Mouse (Mus musculus): ENCODE data around the gene Ttc5. TPM values are rescaled to one million over a fixed set of nuclear protein-coding genes. Genes with fewer than 3 reads are reported as not detected.
"Not testable (repeated sequence)": the region's sequence is repeated elsewhere in the genome, so short reads cannot be mapped to it uniquely, and the experiment has no call there.

Ttc5 gene
- total RNA-seq (2021): 10 to 100 TPM; 77.0 to 83.5 TPM
- long read RNA-seq, transcript Ttc5-201 (10 exons, 1,842 nt): major isoform, 99 of 120 reads
- long read RNA-seq, transcript Ttc5-202 (4 exons, 2,366 nt): minor isoform, 7 of 120 reads
- long read RNA-seq, partial matches to known transcripts: 1 of 120 reads
- long read RNA-seq, other reads (novel, unspliced or antisense): 13 of 120 reads

DNA sequence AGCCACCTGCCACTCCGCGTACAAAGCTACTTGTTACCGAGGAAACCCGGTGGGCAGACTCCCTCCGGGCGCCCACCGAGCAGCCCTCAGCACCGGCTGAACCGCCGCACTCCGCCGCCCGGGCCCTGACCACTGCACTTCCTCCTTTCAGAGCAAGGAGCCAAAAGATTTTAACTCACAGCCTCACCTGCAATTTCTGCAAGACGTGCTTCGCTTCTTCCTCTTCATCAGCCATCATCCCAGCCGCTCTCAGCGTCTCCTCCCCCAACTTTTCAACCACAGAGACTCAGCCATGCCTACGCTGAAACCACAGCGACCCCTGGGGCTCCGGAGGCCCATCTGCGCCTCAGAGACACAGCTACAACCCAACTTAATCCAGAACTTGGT, at the start of gene Ttc5:
TSS of gene Ttc5 (minus strand) at position 269 of the 387 bp plus-strand sequence.
- peak; percentile 94 to 95 for DNase-seq (ENCODE audit: low spot score in 2 of 2)

DNA sequence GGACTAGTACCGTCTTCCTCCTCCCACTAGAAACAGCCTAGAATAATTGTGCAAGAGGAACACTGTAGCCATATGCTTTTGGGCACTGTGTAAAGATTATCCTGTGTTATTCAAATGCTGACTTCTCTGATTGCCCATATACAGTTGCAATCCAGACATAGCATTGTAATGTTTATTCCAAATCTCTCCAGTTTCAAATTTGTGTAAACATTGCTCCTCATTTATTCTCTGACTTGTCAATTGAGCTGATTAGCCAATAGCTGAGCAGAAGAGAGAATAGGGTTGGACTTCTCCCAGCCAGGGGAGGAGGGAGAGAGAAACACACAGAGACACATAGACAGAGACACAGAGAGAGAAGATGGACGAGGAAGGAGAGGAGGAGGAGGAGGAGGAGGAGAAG, 49.1 kb upstream of the Ttc5 start:
- DNase-seq (ENCODE audit: low spot score in 2 of 2): no peak

DNA sequence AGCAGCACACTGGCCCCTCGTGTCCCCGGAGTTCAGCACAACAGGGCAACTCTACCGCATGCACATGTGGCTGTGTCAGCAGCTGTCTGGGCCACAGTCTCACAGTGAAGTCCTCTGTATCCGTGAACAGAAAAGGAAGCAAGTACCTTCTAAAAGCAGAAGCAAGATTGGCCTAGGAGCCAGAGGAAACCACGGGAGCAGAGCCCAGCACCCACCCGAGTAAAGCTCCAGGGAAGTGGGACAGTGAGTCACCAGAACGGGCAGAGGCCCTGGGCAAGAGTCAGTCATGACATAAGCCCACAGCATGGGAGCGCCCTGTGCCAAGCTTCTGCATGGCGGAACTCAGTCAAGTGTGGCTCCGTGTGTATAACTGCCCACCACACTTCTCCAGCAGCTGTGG, 48.6 kb upstream of the Ttc5 start:
- peak in 1 of 2 experiments; percentile 13 for DNase-seq (ENCODE audit: low spot score in 2 of 2)

DNA sequence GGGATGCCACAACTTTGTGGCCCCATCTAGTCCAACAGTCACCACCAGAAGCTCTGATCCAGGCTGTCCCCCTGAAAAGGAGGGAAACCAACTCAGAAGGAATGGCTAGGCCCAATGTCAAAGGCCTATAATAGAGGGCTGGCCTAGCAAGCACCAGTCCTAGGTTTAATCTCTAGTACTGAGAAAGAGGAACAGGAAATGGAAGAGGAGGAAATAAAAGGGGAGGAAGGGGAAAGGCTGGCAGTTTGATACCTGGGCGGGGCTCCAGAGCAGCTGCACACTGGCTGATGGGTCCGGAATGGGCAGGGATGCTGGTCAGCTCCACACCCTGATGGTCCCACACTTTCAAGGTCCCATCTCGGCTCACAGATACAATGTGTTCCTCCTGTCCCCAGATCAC, 44.6 kb upstream of the Ttc5 start:
- no peak for DNase-seq (ENCODE audit: low spot score in 2 of 2)

DNA sequence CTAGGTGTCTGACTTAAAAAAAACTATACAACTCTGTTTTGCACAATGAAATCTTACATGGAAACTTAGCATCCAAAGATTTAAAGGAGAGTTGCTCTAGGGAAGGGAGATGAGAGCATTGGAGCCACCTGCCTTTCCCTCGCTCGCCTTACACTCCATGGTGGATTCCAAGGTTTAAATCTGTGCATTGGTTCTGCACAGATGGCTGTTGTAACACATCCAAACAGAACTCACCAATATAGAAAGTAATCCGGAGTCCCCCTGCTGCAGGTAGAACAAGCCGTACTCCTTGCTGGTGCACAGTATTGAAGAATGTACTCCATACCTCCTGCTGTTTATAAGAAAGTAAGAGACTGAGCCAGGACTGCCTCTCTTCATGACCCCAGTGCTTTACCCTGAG, 41.3 kb upstream of the Ttc5 start:
- DNase-seq (ENCODE audit: low spot score in 2 of 2): no peak

DNA sequence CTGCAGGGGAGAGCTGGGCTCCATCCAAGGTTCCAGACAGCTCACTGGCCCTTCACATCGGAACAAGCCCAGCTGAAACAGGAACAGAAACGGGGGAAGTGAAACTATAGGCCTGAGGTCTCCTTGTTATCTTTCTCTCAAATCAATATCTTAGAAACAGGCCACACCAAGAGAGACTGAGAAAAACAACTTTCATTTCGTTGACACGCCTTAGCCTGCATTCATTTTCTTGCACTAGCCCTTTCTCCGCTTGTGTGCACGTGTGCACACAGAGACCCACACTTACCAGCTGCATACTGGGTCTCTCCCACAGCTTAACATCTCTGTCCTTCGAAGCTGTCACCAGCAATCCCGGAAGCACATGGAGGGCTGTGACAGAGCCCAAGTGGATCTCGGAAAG, 38.9 kb upstream of the Ttc5 start:
- DNase-seq (ENCODE audit: low spot score in 2 of 2): no peak

DNA sequence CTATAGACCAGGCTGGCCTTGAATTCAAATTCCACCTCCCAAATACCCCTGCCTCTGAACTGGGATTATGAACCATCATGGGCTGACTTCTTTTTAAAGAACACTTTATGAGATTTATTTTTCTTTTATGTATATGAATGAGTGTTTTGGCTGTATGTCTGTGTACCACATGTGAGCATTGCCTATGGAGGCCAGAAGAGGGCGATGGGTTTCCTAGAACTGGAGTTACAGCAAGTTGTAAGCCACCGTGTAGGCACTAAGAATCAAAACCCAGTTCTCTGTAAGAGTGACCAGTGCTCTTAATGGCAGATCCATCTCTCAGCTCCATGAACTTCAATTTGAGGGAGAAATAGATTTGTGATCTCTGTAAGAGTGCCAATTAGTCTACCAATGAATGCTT, 37.9 kb upstream of the Ttc5 start:
- DNase-seq (ENCODE audit: low spot score in 2 of 2): no peak

DNA sequence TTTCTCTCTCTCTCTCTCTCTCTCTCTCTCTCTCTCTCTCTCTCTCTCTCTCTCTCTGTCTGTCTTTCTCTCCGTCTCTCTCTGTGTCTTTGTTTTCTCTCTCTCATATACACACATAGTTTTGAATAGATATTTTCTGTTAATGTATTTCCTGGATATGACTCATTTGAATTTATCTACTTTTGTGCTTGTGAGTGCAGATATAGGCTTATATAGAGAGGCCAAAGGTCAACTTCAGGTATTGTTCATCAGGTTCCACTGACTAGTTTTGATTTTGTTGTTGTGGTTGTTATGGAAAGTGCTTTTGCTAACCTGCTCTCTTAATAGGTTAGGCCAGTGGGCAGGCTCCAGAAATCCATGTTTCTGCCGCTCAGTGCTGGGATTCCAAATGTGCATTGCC, 27.7 kb upstream of the Ttc5 start:
- no peak for DNase-seq (ENCODE audit: low spot score in 2 of 2)

DNA sequence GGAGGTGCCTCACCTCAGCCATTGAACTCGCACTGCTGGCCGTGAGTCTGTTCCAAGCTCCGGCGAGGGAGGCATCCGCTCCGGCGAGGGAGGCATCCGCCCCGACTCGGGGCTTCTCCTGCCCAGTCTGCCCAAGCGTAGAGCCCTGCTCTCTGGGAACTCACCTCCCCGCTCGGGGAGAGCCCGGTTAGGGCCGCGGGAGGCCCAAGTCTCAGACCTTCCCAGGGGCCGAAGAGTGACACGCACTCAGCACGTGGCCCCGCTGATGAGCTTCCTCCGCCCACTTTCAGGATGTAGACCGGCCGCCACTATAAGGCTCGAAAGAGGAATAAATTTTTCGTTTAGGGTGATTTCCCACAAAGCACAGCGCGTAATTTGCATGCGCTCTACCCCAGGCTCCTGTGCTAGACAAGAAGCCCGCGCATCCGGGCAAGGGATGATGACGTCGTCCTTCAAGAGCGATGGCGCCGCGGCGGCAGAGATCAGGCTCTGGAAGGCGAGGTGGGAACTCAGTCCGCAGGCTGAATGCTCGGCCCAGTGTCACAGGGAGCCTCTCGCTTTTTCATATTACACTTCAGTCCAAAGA, 22.3 kb upstream of the Ttc5 start, which contains the start of the genes Ccnb1ip1 and Parp2:
TSS of gene Ccnb1ip1 (minus strand) at position 246 of the 586 bp plus-strand sequence.
TSS of gene Parp2 (plus strand) at position 355 of the 586 bp plus-strand sequence.
- peak; percentile 99 to 100 for DNase-seq (ENCODE audit: low spot score in 2 of 2)

DNA sequence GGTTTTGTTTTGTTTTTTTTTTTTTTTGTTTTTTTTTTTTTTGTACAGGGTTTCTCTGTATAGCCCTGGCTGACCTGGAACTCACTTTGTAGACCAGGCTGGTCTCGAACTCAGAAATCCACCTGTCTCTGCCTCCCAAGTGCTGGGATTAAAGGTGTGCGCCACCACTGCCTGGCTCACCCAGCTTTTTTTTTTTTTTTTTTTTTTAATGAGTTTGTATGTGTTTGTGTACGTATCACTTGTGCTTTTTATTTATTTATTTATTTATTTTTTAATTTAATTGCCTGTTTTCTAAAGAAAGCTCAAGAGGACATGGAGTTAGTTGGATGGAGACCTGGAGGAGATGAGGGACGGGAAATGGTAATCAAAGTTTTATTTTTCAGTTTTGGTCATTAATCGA, 21.1 kb upstream of the Ttc5 start:
- DNase-seq (ENCODE audit: low spot score in 2 of 2): not testable (repeated sequence)

DNA sequence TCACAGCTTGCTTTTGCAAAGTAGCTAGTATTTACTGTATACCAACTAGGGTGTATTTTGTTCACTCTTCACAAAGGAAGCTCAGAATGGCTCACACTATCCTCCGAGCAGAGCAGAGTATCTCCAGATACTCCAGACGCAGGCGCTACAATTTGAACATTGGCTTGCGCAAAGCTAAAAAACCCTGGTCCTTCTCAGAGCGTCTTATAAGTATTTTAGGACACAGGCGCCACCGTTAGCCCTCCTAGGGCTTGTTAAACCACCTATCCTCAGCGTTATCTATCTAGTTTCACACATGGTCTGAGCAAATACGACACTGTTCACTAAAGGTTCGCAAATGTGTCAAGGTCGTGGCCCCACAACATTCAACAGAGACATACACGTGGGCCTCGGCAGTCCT, 19.4 kb upstream of the Ttc5 start:
- DNase-seq (ENCODE audit: low spot score in 2 of 2): no peak

DNA sequence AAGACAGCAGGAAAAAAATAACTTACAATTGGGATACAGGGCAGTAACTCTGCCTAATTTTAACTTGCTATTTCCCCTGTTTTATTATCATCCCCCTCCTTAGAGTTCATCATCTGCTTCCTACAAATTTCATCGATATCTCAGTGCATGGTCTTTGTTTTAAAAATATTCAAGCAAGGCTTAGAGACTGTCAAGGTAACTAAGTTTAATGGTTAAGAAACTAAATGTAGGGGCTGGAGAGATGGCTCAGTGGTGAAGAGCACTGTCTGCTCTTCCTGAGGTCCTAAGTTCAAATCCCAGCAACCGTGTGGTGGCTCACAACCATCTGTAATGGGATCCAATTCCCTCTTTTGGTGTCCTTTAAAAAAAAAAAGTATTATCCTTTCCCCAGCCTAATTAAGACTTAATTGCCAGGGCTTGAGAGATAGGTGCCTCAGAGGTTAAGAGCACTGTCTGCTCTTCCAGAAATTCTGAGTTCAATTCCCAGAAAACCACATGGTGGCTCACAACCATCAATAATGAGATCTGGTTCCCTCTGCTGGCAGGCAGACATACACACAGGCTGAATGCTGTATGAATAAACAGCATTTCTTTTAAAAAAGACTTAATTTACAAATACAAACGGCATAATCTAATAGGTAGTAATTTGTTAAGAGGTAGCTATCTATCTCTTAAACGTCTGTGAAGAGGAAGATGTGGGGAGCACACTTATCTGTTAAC, 17.7 kb upstream of the Ttc5 start:
- peak in 1 of 2 experiments; percentile 27 for DNase-seq (ENCODE audit: low spot score in 2 of 2)

DNA sequence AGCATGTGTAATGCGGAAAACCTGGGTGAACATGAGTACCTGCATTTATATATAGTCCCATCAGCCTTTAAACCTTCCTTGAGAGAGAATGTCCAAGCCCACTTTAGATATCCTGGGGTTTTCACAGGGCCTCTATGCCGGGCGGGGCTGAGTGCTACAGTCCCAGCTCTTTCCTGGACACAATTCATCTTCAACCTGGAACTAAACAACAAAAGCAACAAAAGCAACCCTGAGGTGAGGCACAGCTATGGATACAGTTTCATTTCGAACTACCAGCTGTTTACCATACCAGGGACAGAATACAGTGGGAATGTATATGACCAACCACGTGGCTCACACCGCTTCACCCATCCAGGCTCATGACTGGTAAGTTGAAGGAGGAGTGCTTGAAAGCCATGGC, 17.1 kb upstream of the Ttc5 start:
- no peak for DNase-seq (ENCODE audit: low spot score in 2 of 2)

DNA sequence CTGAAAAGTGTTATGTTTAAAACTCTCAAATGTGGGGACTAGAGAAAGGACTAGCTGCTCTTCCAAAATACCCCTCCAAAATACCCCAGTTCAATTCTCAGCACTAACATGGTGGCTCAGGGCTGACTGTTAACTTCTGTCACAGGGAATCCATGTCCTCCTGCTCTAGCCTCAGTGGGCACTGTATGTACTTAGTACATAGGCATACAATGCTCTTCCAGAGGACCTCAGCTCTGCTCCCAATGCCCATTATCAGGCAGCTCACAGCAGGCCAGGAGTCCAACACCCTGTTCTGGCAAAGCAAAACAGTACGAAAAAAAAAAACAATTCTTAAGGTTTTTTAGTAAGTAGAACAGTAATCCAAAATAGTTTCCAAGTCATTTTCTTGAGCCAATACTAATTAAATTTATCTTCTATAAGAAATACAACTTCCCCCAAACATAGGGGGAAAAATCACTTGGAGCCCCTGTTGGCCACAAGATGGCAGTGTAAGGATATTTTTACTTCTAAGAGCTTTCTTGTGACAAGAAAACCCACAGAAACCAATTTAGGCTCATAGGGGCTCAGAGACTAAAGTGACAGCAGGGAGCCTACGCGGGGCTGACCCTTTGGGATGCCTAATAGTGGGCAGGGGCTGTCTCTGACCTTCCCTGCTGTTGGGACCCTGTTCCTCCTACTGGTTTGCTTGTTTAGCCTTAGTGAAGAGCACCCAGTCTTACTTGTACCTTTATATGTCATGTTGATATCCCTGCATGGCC, 14.4 kb upstream of the Ttc5 start:
- peak; percentile 40 to 48 for DNase-seq (ENCODE audit: low spot score in 2 of 2)

DNA sequence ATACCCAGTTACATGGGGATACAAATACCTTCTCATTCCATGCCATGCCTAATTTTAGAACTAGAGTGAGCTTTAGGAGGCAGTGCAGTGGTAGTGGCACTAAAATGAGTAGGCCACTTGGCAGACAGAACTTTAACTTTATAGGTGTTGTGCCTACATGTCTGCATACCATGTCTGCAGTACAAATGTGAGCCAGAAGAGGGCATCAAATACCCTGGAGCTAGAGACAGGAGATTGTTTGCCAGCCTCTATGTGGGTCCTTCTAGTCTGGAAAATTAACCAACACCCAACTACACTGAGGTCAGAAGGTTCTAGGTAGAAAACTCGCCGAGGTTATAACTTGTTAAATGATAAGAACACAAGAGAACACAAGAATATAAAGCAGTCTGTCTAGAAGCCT, 13.2 kb upstream of the Ttc5 start:
- no peak for DNase-seq (ENCODE audit: low spot score in 2 of 2)

DNA sequence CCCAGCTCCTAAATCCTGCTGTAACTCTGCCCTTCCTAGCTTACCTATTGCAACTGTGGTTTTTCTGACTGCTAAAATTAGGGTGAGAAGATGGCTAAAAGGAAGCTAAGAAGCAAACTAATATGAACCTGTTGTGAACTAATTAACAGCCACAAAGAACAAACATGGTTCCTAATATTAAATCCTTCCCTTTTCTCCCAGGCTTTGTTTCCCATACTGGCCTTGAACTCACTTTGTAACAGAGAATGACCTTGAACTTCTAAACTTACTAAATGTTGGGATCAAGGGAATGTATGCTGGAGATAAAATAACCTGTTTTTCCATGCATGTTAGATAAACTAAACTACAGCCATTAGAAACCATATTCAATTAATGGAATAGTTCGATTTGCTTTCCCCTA, 11.1 kb upstream of the Ttc5 start:
- DNase-seq (ENCODE audit: low spot score in 2 of 2): no peak

DNA sequence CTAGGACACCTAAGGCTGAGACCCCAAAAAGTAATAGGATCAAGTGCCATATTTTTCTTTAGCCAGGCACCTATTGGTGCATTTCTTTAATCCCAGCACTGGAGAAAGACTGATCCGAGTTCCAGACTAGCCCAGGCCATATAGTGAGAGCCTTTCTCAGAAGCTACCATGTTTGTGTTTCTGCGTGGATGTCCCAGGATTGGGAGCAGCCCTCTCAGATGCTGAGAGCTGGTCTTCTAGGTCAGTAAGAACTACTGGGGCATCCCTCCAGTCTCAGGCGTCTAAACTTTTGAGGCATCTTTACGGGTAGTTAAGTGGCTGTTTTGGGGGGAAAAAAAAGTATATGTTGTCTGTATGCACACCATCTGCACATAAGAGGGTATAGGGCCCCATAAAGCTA, 10.6 kb upstream of the Ttc5 start:
- DNase-seq (ENCODE audit: low spot score in 2 of 2): no peak

DNA sequence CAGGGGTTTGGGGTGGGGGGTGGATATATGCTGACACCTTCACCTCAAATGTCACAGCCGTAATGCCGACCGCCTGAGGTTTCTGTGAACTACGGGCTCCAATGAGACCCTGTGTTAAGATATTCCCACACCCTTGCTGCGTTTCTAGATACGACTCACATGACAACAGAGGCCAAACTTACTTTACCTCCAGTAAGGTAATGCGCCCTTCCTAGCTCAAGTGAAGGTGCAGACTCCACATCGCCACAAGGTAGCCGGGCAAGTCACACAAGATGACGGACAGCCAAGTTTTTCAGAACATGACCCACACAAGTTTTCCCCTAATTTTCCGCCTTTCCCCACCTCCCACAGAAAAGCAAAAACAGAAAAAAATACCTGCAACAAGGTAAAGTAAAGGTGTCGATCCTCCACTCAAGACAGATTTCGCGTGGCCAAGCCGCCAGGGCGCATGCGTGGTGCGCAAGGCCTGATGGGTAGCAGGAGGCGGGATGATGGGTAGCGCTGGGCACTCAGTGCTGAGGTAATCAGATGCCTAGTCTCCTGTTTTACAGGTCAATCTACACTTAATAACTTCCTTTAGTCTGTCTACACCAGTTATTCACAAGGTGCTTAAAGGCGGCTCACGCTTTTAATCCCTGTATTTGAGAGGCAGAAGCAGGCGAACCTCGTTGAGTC, 10.1 kb upstream of the Ttc5 start:
- DNase-seq (ENCODE audit: low spot score in 2 of 2): no peak

DNA sequence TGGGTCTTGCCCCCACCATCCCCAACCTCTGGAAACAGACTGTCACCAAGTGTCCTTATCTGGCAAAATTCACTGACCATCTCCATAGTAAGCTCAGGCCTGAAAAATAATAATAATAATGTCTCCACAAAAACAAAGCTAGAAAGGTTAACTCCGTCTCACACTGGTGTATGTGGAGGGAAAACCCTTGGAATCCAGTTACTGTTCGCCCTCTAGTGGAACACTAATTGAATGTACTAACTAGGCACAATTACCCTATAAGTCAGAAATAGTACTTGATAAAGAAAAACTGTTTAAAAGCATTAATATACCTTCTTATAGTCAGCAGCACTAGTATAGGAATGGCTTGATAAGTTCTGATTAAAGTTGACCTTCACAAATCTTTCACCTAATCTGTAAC, 2.8 kb upstream of the Ttc5 start:
- no peak for DNase-seq (ENCODE audit: low spot score in 2 of 2)

DNA sequence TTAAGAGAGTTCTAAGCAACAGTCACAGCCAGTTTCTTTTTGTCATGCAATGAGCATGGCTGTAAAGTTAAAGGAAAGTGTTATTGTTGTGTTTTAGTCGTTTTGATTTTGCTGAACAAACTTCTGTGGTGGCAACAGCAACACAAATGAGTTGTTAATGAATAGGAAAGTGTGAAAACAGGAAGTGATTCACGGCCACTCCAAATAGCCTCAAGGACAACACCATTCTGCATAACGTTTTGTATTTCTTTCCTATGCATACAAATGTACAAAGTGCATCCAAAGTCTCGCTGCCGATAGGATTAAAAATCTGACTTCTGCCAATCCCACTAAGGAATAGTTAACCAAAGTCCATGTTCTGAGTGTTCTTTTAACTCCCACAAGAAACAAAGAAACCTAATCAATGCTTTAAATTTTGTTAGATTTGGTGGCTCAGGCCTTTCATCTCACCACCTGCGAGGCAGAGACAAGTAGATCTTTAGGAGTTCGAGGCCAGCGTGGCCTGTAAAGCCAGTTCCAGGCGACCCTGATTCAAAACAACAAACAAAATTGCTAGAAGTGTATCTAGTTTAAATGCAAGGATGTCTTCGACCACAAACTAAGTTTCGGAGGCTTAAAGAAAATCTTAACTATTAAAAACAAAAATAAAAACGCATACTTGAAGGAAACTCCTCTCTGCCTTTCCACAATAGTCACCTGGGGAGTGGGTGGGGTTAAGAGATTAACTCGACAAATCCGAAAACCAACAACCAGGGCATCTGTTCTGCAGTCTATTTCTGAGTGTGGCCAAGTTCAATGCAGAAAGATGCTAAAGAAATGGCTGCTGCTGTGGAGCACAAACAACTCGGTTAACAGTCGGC, 698 bp downstream of the Ttc5 start:
- DNase-seq (ENCODE audit: low spot score in 2 of 2): no peak

Data from layer of hippocampus, postnatal 10 days (tissue).